ENCODE assay signal across 9 mouse cellular contexts in genomic region chr11:50108823-50109244, GRCm38 (mm10). TPM values are rescaled to one million over a fixed set of nuclear protein-coding genes. Genes with fewer than 3 reads are reported as not detected.
DNase-seq lines count a peak whose midpoint lies in the region; ATAC-seq and TF ChIP-seq lines count a peak whose summit lies in the region.
"Had no signal": no experiment of that assay in that cellular context is flagged by ENCODE, and none has a peak within 500 bp of the region (broad histone marks: within the 10 kb centered on the region; RNA-seq: fewer than 3 reads in every experiment).

No protein-coding gene starts in this region.

- no peaks in the 10 kb centered on the region for H3K9me3 ChIP-seq in hindbrain, embryonic 15.5 days
- no peaks in the 10 kb centered on the region for H3K9me3 ChIP-seq in hindbrain, embryonic 16.5 days (ENCODE audit: control insufficient read depth, low read length)
- no peaks in the 10 kb centered on the region for H3K9me3 ChIP-seq in intestine, embryonic 16.5 days (ENCODE audit: control insufficient read depth, low read length)
- no peaks in the 10 kb centered on the region for H3K9me3 ChIP-seq in lung, postnatal 0 days (ENCODE audit: low read length)

- H3K27me3 ChIP-seq in hindbrain, embryonic 15.5 days: no peaks in the 10 kb centered on the region
- no peaks in the 10 kb centered on the region for H3K27me3 ChIP-seq in hindbrain, embryonic 16.5 days (replicated peaks; ENCODE audit: control insufficient read depth, insufficient read depth, low read length)
- H3K27me3 ChIP-seq in intestine, embryonic 16.5 days (replicated peaks; ENCODE audit: control insufficient read depth, insufficient read depth, low read length): no peaks in the 10 kb centered on the region
- H3K27me3 ChIP-seq in lung, postnatal 0 days (replicated peaks; ENCODE audit: insufficient read depth, low read length): no peaks in the 10 kb centered on the region
- H3K27me3 ChIP-seq: Patski had no signal

- H3K36me3 ChIP-seq in hindbrain, embryonic 15.5 days: 0 out of 2 replicates have a peak, but pooled peaks cover 5% of the 10 kb centered on the region
- peaks cover 2% of the 10 kb centered on the region; the same call in 1 of the 2 replicates for H3K36me3 ChIP-seq in hindbrain, embryonic 16.5 days (ENCODE audit: control insufficient read depth, insufficient read depth, low read length)
- no peaks in the 10 kb centered on the region for H3K36me3 ChIP-seq in intestine, embryonic 16.5 days (ENCODE audit: control insufficient read depth, insufficient read depth, low read length)
- H3K36me3 ChIP-seq in lung, postnatal 0 days (ENCODE audit: insufficient read depth, low read length): no peaks in the 10 kb centered on the region

- DNase-seq in lung, postnatal 0 days (ENCODE audit: low spot score): peak; percentile 60
- DNase-seq in layer of hippocampus, postnatal 25 days (ENCODE audit: extremely low spot score in 1 of 2, low spot score in 1 of 2): no peak
- DNase-seq in layer of hippocampus, adult 9-11 months: no peak
- DNase-seq in gastrocnemius, adult 18-20 months (ENCODE audit: low spot score): no peak

- no peak overlapping the region for H3K9ac ChIP-seq in hindbrain, embryonic 15.5 days
- no peak overlapping the region for H3K9ac ChIP-seq in hindbrain, embryonic 16.5 days (ENCODE audit: low read depth, low read length)
- no peak overlapping the region for H3K9ac ChIP-seq in intestine, embryonic 16.5 days (ENCODE audit: low read depth, low read length)
- no peak overlapping the region for H3K9ac ChIP-seq in lung, postnatal 0 days (replicated peaks; ENCODE audit: low read depth)

- H3K27ac ChIP-seq in hindbrain, embryonic 15.5 days (replicated peaks): 0 out of 2 replicates have a peak overlapping the region, but pooled peaks have one; percentile 55
- H3K27ac ChIP-seq in hindbrain, embryonic 16.5 days (ENCODE audit: low read depth, low read length): no peak overlapping the region
- peak overlapping the region; percentile 94 for H3K27ac ChIP-seq in brown adipose tissue, adult 24 weeks (replicated peaks; ENCODE audit: low read depth, low read length)
- H3K27ac ChIP-seq in intestine, embryonic 16.5 days (ENCODE audit: low read length): peak overlapping the region; percentile 23; the same call in 1 of the 2 replicates
- H3K27ac ChIP-seq in lung, postnatal 0 days (ENCODE audit: low read length): no peak overlapping the region

- no peak overlapping the region for H3K4me2 ChIP-seq in hindbrain, embryonic 15.5 days
- H3K4me2 ChIP-seq in hindbrain, embryonic 16.5 days (ENCODE audit: low read length): no peak overlapping the region
- H3K4me2 ChIP-seq in intestine, embryonic 16.5 days (ENCODE audit: low read depth, low read length): no peak overlapping the region
- no peak overlapping the region for H3K4me2 ChIP-seq in lung, postnatal 0 days (replicated peaks; ENCODE audit: low read depth, low read length)

- TF ChIP-seq EP300 in lung, postnatal 0 days (IDR thresholded peaks at IDR 0.05): no peak

- ATAC-seq in hindbrain, embryonic 15.5 days (ENCODE audit: low FRiP score, low read depth): no peak
- ATAC-seq in hindbrain, embryonic 16.5 days: no peak
- peak; percentile 71 for ATAC-seq in intestine, embryonic 16.5 days
- ATAC-seq in lung, postnatal 0 days: peak; percentile 59
- ATAC-seq: Patski had no signal

- no peak overlapping the region for H3K4me3 ChIP-seq in hindbrain, embryonic 15.5 days
- H3K4me3 ChIP-seq in hindbrain, embryonic 16.5 days (ENCODE audit: low read length): no peak overlapping the region
- H3K4me3 ChIP-seq in brown adipose tissue, adult 24 weeks (ENCODE audit: insufficient read depth, low read depth, low read length): no peak overlapping the region
- H3K4me3 ChIP-seq in intestine, embryonic 16.5 days (ENCODE audit: low read length): no peak overlapping the region
- no peak overlapping the region for H3K4me3 ChIP-seq in lung, postnatal 0 days (ENCODE audit: low read depth, low read length)

- 80% methylated on average over 8 of the region's 8 CpGs for WGBS in hindbrain, embryonic 15.5 days
- WGBS in hindbrain, embryonic 16.5 days: 79% methylated on average over 8 of the region's 8 CpGs
- 73% methylated on average over 8 of the region's 8 CpGs for WGBS in intestine, embryonic 16.5 days
- 49% methylated on average over 8 of the region's 8 CpGs for WGBS in lung, postnatal 0 days

- TF ChIP-seq CTCF in lung, postnatal 0 days (IDR thresholded peaks at IDR 0.05): no peak

- peaks cover 2% of the 10 kb centered on the region; the same call in 1 of the 2 replicates for H3K4me1 ChIP-seq in hindbrain, embryonic 15.5 days (replicated peaks)
- no peaks in the 10 kb centered on the region; the same call in 1 of the 2 replicates for H3K4me1 ChIP-seq in hindbrain, embryonic 16.5 days (ENCODE audit: control insufficient read depth, insufficient read depth, low read depth, low read length)
- peaks cover 17% of the 10 kb centered on the region for H3K4me1 ChIP-seq in brown adipose tissue, adult 24 weeks (ENCODE audit: control insufficient read depth, insufficient read depth, insufficient read length, low read length)
- no peaks in the 10 kb centered on the region for H3K4me1 ChIP-seq in intestine, embryonic 16.5 days (ENCODE audit: control insufficient read depth, insufficient read depth, low read length)
- no peaks in the 10 kb centered on the region for H3K4me1 ChIP-seq in lung, postnatal 0 days (ENCODE audit: insufficient read depth, low read depth, low read length)

RNA-seq across cellular contexts. Expression of gene Tbc1d9b, which starts 22.4 kb away (rescaled TPM):
- 42.5 and 42.6 TPM in 2 replicates for polyA plus RNA-seq in hindbrain, embryonic 15.5 days (2015; fragmentation: Nextera tagmentation; extraction: Ambion mirVana)
- 36.0 and 41.9 TPM in 2 replicates for polyA plus RNA-seq in hindbrain, embryonic 16.5 days (2015; fragmentation: Nextera tagmentation; extraction: Ambion mirVana)
- polyA plus RNA-seq in brown adipose tissue, adult 24 weeks (2012; ENCODE audit: insufficient read depth, insufficient read length, missing spikeins): 30.8 and 41.0 TPM in 2 replicates
- 29.9 and 32.5 TPM in 2 replicates for polyA plus RNA-seq in intestine, embryonic 16.5 days (2015; fragmentation: Nextera tagmentation; extraction: Ambion mirVana)
- polyA plus RNA-seq in lung, postnatal 0 days (2015; fragmentation: Nextera tagmentation; extraction: Ambion mirVana): 26.1 and 27.4 TPM in 2 replicates
- total RNA-seq in layer of hippocampus, postnatal 25 days (2021): 100 to 1,000 TPM; 103 to 106 TPM
- 10 to 100 TPM; 21.3 to 22.8 TPM for total RNA-seq in gastrocnemius, adult 18-20 months (2021)

Comparison
In these comparisons a context has a peak if more than half of its experiments do, and no peak if none do; other contexts are left out.
1. H3K27ac ChIP-seq: peak in hindbrain, embryonic 15.5 days (single experiment), brown adipose tissue, adult 24 weeks (single experiment) and intestine, embryonic 16.5 days (single experiment); none in hindbrain, embryonic 16.5 days (single experiment) and lung, postnatal 0 days (single experiment).
2. ATAC-seq: peak in intestine, embryonic 16.5 days (single experiment) and lung, postnatal 0 days (single experiment); none in hindbrain, embryonic 15.5 days (single experiment) and hindbrain, embryonic 16.5 days (single experiment).